Mouse (Mus musculus): ENCODE data around the gene Epb41l1. TPM values are rescaled to one million over a fixed set of nuclear protein-coding genes. Genes with fewer than 3 reads are reported as not detected.
"Not testable (repeated sequence)": the region's sequence is repeated elsewhere in the genome, so short reads cannot be mapped to it uniquely, and the experiment has no call there.

The Epb41l1 gene
- polyA plus RNA-seq, 1 experiment from 2014 or later = 1.5 TPM

DNA sequence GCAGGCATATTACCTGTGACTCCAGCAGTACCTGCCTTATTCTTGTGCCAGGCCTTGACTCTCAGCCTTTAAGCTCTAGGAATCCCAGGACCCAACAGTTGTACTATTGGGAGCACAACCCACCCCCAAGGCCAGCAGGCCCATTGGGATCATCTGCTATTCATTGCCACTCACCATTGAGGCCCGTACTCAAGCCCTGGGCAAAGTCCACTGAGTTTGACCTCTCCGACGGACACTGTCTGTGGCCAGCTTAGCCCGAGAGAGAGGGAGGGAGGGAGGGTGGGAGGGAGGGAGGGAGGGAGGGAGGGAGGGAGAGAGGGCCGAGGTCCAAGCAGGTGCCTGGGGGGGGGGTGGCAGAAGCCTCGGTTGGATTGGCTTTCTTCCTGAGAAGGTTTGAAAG lies 91.9 kb downstream of the Epb41l1 start:
- H3K4me1 ChIP-seq (replicated peaks; ENCODE audit: control insufficient read depth, insufficient read depth, low read length) = peaks cover 8% of the 10 kb centered on the region; the same call in 1 of the 2 replicates
- H3K4me2 ChIP-seq = no peak overlapping the region
- H3K9me3 ChIP-seq (ENCODE audit: control insufficient read depth, low read length) = no peaks in the 10 kb centered on the region
- H3K27me3 ChIP-seq (replicated peaks; ENCODE audit: control insufficient read depth, insufficient read depth, low read length) = no peaks in the 10 kb centered on the region
- H3K9ac ChIP-seq (ENCODE audit: low read depth, low read length) = no peak overlapping the region
- H3K36me3 ChIP-seq (ENCODE audit: control insufficient read depth, insufficient read depth, low read length) = no peaks in the 10 kb centered on the region
- H3K27ac ChIP-seq (ENCODE audit: low read depth, low read length) = no peak overlapping the region
- H3K4me3 ChIP-seq (ENCODE audit: low read depth, low read length) = no peak overlapping the region
- 62% methylated on average over 5 of the region's 6 CpGs for WGBS
- ATAC-seq (replicated peaks; ENCODE audit: low FRiP score) (no peak), DNase-seq (ENCODE audit: low spot score) (no peak)

GRCm38 (mm10) chr2:156515102-156515501 lies 94.4 kb downstream of the Epb41l1 start:
- H3K27ac ChIP-seq (ENCODE audit: low read depth, low read length) = no peak overlapping the region
- no peaks in the 10 kb centered on the region for H3K9me3 ChIP-seq (ENCODE audit: control insufficient read depth, low read length)
- no peak overlapping the region for H3K4me3 ChIP-seq (ENCODE audit: low read depth, low read length)
- ATAC-seq (replicated peaks; ENCODE audit: low FRiP score) = no peak
- no peaks in the 10 kb centered on the region for H3K36me3 ChIP-seq (ENCODE audit: control insufficient read depth, insufficient read depth, low read length)
- DNase-seq (ENCODE audit: low spot score) = no peak
- WGBS = 82% methylated on average over 9 of the region's 9 CpGs
- no peak overlapping the region for H3K4me2 ChIP-seq
- H3K27me3 ChIP-seq (replicated peaks; ENCODE audit: control insufficient read depth, insufficient read depth, low read length) = no peaks in the 10 kb centered on the region
- H3K4me1 ChIP-seq (replicated peaks; ENCODE audit: control insufficient read depth, insufficient read depth, low read length) = peaks cover 8% of the 10 kb centered on the region; the same call in 1 of the 2 replicates
- no peak overlapping the region for H3K9ac ChIP-seq (ENCODE audit: low read depth, low read length)

GRCm38 (mm10) chr2:156515565-156516185 lies 95.0 kb downstream of the Epb41l1 start:
- no peak overlapping the region for H3K27ac ChIP-seq (ENCODE audit: low read depth, low read length)
- no peak overlapping the region for H3K4me3 ChIP-seq (ENCODE audit: low read depth, low read length)
- H3K36me3 ChIP-seq (ENCODE audit: control insufficient read depth, insufficient read depth, low read length) = no peaks in the 10 kb centered on the region
- 25% methylated on average over 7 of the region's 7 CpGs for WGBS
- no peaks in the 10 kb centered on the region for H3K9me3 ChIP-seq (ENCODE audit: control insufficient read depth, low read length)
- no peaks in the 10 kb centered on the region for H3K27me3 ChIP-seq (replicated peaks; ENCODE audit: control insufficient read depth, insufficient read depth, low read length)
- DNase-seq (ENCODE audit: low spot score) (peak; percentile 53), ATAC-seq (replicated peaks; ENCODE audit: low FRiP score) (no peak)
- no peak overlapping the region for H3K4me2 ChIP-seq
- peaks cover 8% of the 10 kb centered on the region; the same call in 1 of the 2 replicates for H3K4me1 ChIP-seq (replicated peaks; ENCODE audit: control insufficient read depth, insufficient read depth, low read length)
- no peak overlapping the region for H3K9ac ChIP-seq (ENCODE audit: low read depth, low read length)

DNA sequence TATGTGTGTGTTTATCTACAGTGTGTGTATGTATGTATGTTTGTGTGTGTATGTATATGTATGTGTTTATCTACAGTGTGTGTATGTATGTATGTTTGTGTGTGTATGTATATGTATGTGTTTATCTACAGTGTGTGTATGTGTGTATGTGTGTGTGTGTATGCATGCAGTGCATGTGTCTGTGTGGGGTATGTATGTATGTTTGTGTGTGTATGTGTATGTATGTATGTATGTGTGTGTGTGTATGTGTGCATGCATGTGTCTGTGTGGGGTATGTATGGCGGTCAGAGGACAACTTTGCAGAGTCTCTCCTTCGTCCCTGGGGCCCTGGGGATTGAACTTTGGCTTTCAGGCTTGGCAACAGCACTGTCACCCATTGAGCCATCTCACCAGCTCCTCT lies 96.0 kb downstream of the Epb41l1 start:
- not testable (repeated sequence) for H3K9ac ChIP-seq (ENCODE audit: low read depth, low read length); H3K36me3 ChIP-seq (ENCODE audit: control insufficient read depth, insufficient read depth, low read length); H3K4me1 ChIP-seq (replicated peaks; ENCODE audit: control insufficient read depth, insufficient read depth, low read length); H3K27me3 ChIP-seq (replicated peaks; ENCODE audit: control insufficient read depth, insufficient read depth, low read length); DNase-seq (ENCODE audit: low spot score); H3K4me3 ChIP-seq (ENCODE audit: low read depth, low read length); H3K9me3 ChIP-seq (ENCODE audit: control insufficient read depth, low read length); H3K27ac ChIP-seq (ENCODE audit: low read depth, low read length); H3K4me2 ChIP-seq; ATAC-seq (replicated peaks; ENCODE audit: low FRiP score)
- 77% methylated on average over 2 of the region's 2 CpGs for WGBS

DNA sequence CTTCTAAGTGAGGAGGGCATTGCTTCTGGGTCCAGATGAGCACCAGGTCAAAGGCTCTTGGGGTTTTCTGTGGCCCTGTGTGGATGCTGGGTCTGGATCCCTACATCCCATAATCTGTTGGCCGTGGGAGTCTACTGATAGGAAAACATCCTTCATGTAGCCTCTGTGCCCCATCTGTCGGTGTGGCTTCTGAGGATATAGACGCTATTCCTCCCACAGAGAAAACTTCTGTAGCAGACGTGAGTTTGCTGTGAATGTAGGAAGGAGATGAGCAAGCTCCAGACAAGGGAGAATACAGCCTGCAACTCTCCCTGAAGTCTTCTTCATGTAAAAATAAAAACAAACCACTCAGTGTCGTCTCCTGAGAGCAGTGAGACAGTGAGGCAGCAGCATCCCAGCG lies 97.6 kb downstream of the Epb41l1 start:
- ATAC-seq (replicated peaks; ENCODE audit: low FRiP score) = no peak
- no peaks in the 10 kb centered on the region for H3K4me1 ChIP-seq (replicated peaks; ENCODE audit: control insufficient read depth, insufficient read depth, low read length)
- 70% methylated on average over 6 of the region's 6 CpGs for WGBS

GRCm38 (mm10) chr2:156519584-156519983 lies 98.9 kb downstream of the Epb41l1 start:
- no peaks in the 10 kb centered on the region for H3K27me3 ChIP-seq (replicated peaks; ENCODE audit: control insufficient read depth, insufficient read depth, low read length)
- 83% methylated on average over 5 of the region's 5 CpGs for WGBS
- ATAC-seq (replicated peaks; ENCODE audit: low FRiP score) = no peak
- no peak overlapping the region for H3K4me2 ChIP-seq
- H3K4me1 ChIP-seq (replicated peaks; ENCODE audit: control insufficient read depth, insufficient read depth, low read length) = no peaks in the 10 kb centered on the region
- no peak overlapping the region for H3K27ac ChIP-seq (ENCODE audit: low read depth, low read length)
- no peak for DNase-seq (ENCODE audit: low spot score)
- no peak overlapping the region for H3K9ac ChIP-seq (ENCODE audit: low read depth, low read length)
- H3K9me3 ChIP-seq (ENCODE audit: control insufficient read depth, low read length) = no peaks in the 10 kb centered on the region
- H3K4me3 ChIP-seq (ENCODE audit: low read depth, low read length) = no peak overlapping the region
- H3K36me3 ChIP-seq (ENCODE audit: control insufficient read depth, insufficient read depth, low read length) = no peaks in the 10 kb centered on the region

More for the DNA sequence above, 97.6 kb downstream of the Epb41l1 start:
- H3K9ac ChIP-seq (ENCODE audit: low read depth, low read length) = no peak overlapping the region
- no peak overlapping the region for H3K4me3 ChIP-seq (ENCODE audit: low read depth, low read length)
- no peaks in the 10 kb centered on the region for H3K27me3 ChIP-seq (replicated peaks; ENCODE audit: control insufficient read depth, insufficient read depth, low read length)
- no peak overlapping the region for H3K27ac ChIP-seq (ENCODE audit: low read depth, low read length)
- H3K36me3 ChIP-seq (ENCODE audit: control insufficient read depth, insufficient read depth, low read length) = no peaks in the 10 kb centered on the region
- DNase-seq (ENCODE audit: low spot score) = no peak
- no peaks in the 10 kb centered on the region for H3K9me3 ChIP-seq (ENCODE audit: control insufficient read depth, low read length)
- H3K4me2 ChIP-seq = no peak overlapping the region

- H3K36me3 ChIP-seq (ENCODE audit: control insufficient read depth, insufficient read depth, low read length) = no peaks in the 10 kb centered on the region
- WGBS = 67% methylated on average over 11 of the region's 11 CpGs
- no peaks in the 10 kb centered on the region for H3K27me3 ChIP-seq (replicated peaks; ENCODE audit: control insufficient read depth, insufficient read depth, low read length)
- H3K4me2 ChIP-seq = no peak overlapping the region
- H3K9me3 ChIP-seq (ENCODE audit: control insufficient read depth, low read length) = no peaks in the 10 kb centered on the region
- no peaks in the 10 kb centered on the region for H3K4me1 ChIP-seq (replicated peaks; ENCODE audit: control insufficient read depth, insufficient read depth, low read length)
- ATAC-seq (replicated peaks; ENCODE audit: low FRiP score) (no peak), DNase-seq (ENCODE audit: low spot score) (no peak)
- H3K4me3 ChIP-seq (ENCODE audit: low read depth, low read length) = no peak overlapping the region
- no peak overlapping the region for H3K9ac ChIP-seq (ENCODE audit: low read depth, low read length)
- H3K27ac ChIP-seq (ENCODE audit: low read depth, low read length) = no peak overlapping the region
These were observed 102.3 kb downstream of the Epb41l1 start for GRCm38 (mm10) chr2:156522994-156523393.

GRCm38 (mm10) chr2:156524078-156524477 lies 103.4 kb downstream of the Epb41l1 start:
- no peak overlapping the region for H3K9ac ChIP-seq (ENCODE audit: low read depth, low read length)
- DNase-seq (ENCODE audit: low spot score) (no peak), ATAC-seq (replicated peaks; ENCODE audit: low FRiP score) (no peak)
- whole genome bisulfite sequencing = 27% methylated on average over 3 of the region's 3 CpGs
- no peaks in the 10 kb centered on the region for H3K36me3 ChIP-seq (ENCODE audit: control insufficient read depth, insufficient read depth, low read length)
- H3K4me3 ChIP-seq (ENCODE audit: low read depth, low read length) = no peak overlapping the region
- no peaks in the 10 kb centered on the region for H3K27me3 ChIP-seq (replicated peaks; ENCODE audit: control insufficient read depth, insufficient read depth, low read length)
- H3K9me3 ChIP-seq (ENCODE audit: control insufficient read depth, low read length) = no peaks in the 10 kb centered on the region
- H3K27ac ChIP-seq (ENCODE audit: low read depth, low read length) = no peak overlapping the region
- no peak overlapping the region for H3K4me2 ChIP-seq
- no peaks in the 10 kb centered on the region for H3K4me1 ChIP-seq (replicated peaks; ENCODE audit: control insufficient read depth, insufficient read depth, low read length)

DNA sequence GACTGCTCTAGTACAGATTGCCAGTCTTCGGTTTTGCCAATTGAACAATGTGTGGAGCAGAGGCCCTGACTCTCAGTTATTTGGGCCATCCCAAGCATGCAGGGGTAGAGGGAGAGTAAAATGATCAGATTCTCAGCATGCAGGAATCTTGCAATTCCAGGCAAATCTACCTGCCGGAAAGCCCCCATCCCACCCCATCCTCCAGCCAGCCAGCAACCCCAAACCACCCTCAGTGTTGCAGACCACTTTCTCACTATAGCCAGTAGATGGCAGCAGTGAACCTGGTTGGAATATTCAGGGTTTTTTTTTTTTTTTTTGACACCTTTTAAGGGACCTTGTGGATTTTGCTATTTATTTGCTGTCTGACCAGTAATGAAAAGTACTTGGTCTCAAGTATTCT lies 109.0 kb downstream of the Epb41l1 start:
- H3K27me3 ChIP-seq (replicated peaks; ENCODE audit: control insufficient read depth, insufficient read depth, low read length) = no peaks in the 10 kb centered on the region
- no peak overlapping the region for H3K27ac ChIP-seq (ENCODE audit: low read depth, low read length)
- WGBS = 45% methylated on average over 2 of the region's 2 CpGs
- ATAC-seq (replicated peaks; ENCODE audit: low FRiP score) (no peak), DNase-seq (ENCODE audit: low spot score) (no peak)
- H3K4me3 ChIP-seq (ENCODE audit: low read depth, low read length) = no peak overlapping the region
- H3K4me2 ChIP-seq = no peak overlapping the region
- H3K4me1 ChIP-seq (replicated peaks; ENCODE audit: control insufficient read depth, insufficient read depth, low read length) = no peaks in the 10 kb centered on the region
- H3K36me3 ChIP-seq (ENCODE audit: control insufficient read depth, insufficient read depth, low read length) = no peaks in the 10 kb centered on the region
- no peaks in the 10 kb centered on the region for H3K9me3 ChIP-seq (ENCODE audit: control insufficient read depth, low read length)
- no peak overlapping the region for H3K9ac ChIP-seq (ENCODE audit: low read depth, low read length)
